Mouse (Mus musculus) yolk sac, embryonic 10.5 days (tissue): ENCODE results near the gene Ptpn1.

ENCODE experiments used
- DNase-seq: peaks from one replicate; pipeline ENCODE4 v3.0.0-alpha.2; 2017; ENCODE audit warnings: low spot score

The Ptpn1 gene

DNA sequence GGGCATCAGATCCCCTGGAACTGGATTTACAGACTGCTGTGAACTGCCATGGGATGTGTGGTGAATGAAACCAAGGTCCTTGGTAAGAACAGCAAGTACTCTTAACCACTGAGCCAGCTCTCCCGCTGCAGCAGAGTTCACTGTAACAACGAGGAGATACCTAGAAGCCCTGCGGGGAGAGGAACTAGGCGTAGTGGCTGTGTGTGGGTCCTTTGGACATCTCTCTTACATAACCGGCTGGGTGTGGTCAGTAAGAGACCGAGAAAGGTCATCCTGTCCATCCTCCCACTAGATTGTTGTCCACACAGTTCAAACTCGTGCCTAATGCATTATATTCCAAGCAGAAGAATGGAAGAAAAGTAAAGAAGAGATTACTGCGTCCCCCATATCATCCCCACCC is 10.0 kb upstream of the Ptpn1 start:
- DNase-seq = no peak

- DNase-seq = no peak
Measured at GRCm38 (mm10) chr2:167924011-167924410, 7.8 kb upstream of the Ptpn1 start.

DNA sequence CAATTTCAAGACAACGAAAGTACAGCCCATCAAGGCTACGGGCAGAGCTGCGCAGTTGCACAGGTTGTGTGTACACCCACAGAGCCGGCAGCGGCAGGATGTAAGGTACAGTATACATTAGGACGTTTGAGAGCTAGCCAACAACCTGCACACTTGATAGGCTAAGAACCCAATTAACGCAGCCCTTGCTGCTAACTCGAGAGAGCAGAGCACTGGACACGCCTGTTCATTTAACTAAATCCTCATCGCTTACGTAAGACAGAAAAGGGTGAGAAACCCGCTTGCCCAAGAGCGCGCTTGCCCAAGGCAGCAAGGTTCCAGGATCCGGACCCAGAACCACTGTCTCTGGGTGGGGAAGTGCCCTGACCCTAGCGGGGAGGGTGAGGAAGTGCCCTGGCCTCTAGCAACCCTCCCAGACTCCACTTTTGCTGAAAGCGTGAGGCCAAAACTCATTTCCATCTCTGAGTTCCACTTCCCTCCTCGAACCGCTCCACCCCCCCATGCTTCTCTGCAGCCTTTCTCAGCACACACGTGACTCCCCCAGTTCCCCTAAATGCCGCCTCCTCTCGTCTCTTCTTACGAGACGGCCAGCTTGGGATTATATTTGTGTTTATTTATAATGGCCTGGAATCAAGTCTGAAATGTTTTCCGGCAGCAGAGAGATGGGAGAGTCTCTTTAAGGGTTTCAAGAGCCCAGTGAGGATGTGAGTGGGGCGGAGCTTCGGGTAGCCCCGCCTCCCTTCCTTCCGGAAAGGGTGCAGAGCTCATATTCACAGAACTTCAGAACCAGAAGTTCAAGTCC is 6.9 kb upstream of the Ptpn1 start:
- peak; percentile 76 for DNase-seq

DNA sequence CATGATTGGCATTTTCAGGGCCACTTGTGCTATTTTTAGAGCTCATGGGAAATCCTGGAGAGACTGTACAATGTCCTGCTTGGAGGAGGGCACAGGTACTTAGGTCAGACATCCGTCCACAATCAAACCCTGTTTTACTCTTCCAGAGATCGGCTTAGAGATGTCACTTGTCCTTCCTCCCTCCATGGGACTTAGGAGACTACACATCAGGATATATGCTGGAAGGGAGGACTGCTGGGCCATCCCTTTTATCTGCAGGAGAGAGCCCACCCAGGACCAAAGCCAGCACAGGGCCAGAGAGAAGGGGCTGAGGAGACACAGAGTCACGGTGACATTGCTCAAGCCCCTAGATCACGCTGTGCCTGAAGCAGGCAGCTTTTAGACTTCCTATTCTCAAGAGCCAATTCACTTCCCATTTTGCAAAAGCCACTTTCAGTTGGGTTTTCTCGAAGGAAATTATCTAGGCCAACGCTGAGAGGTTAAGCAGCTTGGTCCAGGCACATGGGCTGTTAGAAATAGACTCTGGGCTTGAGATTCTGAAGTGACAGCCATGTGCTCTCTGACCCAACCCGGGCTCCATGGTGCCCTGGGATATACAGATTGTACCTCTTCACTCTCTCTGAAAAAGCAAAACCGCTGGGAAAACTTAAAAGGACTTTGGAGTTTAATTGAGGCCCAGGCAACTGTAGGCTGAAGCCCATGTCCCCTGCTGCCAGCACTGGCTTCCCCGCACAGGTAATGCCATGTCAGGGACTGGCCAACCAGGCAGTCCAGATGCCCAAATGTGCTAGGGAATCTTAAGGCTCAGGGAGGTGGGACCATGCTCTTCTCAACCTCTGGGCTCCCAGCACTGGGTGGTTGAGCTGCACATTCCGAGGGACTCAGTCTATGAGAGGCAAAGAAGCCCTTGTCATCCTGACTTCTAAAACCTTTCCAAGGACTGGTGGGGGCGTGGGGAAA is 5.7 kb upstream of the Ptpn1 start:
- DNase-seq = no peak

DNA sequence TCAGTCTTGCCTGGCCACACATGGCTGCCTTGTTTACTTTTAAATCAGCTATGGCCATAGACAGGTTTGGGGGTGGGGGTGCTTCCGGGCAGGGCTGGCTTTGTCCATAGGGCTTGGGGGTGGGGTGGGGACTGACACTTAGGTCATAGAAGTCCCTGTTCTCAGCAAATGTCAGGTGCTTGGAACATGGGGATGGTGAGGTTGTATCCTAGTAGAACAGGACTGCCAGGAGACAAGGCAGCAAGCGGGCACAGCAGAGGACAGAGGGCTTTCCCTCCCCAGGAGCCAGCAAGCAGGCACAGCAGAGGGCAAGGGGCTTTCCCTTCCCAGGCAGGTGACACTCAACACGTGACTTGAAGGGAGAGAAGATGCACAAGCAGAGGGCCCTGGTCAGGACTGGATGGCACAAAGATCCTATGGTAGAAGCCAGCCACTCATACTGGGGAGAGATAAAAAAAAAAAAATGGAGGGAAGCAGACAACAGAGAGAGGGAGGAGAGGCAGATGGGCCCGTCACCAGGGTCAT is 3.8 kb upstream of the Ptpn1 start:
- no peak for DNase-seq

GRCm38 (mm10) chr2:167928972-167929371 is 2.9 kb upstream of the Ptpn1 start:
- no peak for DNase-seq

- no peak for DNase-seq
Measured at GRCm38 (mm10) chr2:167930975-167931374, 882 bp upstream of the Ptpn1 start.

DNA sequence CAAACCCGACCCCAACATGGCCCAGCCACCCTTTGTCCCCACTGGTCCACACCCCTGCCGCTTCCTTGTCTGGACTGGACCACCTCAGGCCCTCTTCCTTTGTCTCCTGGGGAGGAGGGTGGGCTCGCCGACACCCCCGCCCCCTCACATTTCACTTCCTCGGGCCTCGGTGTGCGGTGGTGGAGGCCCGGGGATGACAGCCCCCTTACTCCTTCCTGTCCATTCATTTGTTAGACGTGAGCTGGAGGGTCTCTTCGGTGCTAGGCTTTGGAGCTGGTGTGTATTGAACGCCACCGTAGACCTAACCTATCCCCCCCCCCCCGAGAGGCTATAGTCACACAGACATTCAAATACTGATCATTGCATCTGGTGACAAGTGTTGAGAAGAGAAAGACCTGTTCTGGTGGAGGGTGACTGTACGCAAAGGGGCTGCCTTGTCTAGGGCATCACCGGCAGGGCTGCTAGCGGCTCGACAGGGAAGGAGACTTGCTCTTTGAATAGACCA is 922 bp downstream of the Ptpn1 start:
- DNase-seq = no peak

DNA sequence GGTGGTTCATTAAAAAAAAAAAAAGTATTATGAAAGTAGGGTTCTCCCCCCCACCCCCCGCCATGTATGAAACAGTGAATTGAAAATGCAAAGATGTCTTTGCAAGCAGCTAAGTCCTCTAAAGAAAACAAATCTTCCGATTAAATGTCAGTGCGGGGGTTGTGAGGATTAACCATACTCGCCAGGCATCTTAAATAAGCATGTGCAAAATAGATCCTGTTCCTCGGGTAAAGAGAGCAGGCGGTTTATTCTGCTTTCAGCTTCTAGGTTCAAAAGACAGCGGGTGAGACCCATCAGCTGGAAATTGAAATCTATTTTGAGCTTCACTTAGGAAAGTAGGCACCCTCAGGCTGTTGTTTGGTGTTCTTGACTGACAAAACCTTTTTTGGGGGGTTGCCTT is 1.5 kb downstream of the Ptpn1 start:
- no peak for DNase-seq

- no peak for DNase-seq
Measured at GRCm38 (mm10) chr2:167935956-167936355, 4.1 kb downstream of the Ptpn1 start.

- no peak for DNase-seq
Measured at GRCm38 (mm10) chr2:167938786-167939185, 6.9 kb downstream of the Ptpn1 start.

GRCm38 (mm10) chr2:167939204-167939603 is 7.3 kb downstream of the Ptpn1 start:
- DNase-seq = no peak

- no peak for DNase-seq
Measured at GRCm38 (mm10) chr2:167939632-167940399, 8.0 kb downstream of the Ptpn1 start.

DNA sequence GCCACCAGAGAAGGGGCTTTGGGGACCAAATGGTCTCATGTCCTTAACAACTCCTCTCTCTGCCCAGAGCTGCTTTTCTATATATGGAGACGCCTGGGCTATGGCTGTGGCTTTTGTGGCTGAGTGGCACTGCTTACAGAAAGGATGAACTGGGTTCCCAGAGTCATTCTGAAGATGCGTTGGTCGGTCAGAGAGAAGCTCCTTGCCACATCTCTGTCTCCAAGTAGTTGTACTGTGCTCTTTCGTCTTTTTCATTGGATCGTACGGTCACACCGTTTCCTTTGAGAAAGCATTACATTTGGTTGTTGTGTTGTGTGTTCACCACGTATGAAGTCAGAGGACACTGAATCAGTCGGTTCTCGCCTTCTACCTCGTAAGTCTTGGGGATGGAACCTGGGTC is 8.8 kb downstream of the Ptpn1 start:
- no peak for DNase-seq

- no peak for DNase-seq
Measured at GRCm38 (mm10) chr2:167941320-167941719, 9.5 kb downstream of the Ptpn1 start.

DNA sequence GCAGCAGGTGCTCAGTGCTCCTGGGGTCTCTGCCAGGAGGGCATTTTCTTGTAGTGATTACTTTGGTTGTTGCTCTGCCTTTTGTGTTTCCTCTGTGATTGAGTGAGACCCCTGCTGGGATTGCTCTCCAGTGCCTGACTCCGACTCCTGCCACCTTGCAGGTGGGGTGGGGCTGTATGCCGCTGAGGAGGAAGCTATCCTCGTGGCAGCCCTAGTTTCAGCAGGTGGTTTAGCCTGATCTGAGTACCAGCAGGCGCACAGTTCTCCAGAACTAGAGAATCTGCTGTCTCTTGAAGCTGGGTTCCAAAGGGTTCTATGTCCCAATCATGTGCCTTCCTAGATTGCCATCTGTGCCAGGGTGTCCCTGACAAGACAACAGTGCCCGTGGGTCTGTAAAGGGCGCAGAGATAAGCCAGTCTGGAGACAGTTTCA is 9.9 kb downstream of the Ptpn1 start:
- no peak for DNase-seq

GRCm38 (mm10) chr2:167942199-167942925 is 10.5 kb downstream of the Ptpn1 start:
- DNase-seq = no peak

DNA sequence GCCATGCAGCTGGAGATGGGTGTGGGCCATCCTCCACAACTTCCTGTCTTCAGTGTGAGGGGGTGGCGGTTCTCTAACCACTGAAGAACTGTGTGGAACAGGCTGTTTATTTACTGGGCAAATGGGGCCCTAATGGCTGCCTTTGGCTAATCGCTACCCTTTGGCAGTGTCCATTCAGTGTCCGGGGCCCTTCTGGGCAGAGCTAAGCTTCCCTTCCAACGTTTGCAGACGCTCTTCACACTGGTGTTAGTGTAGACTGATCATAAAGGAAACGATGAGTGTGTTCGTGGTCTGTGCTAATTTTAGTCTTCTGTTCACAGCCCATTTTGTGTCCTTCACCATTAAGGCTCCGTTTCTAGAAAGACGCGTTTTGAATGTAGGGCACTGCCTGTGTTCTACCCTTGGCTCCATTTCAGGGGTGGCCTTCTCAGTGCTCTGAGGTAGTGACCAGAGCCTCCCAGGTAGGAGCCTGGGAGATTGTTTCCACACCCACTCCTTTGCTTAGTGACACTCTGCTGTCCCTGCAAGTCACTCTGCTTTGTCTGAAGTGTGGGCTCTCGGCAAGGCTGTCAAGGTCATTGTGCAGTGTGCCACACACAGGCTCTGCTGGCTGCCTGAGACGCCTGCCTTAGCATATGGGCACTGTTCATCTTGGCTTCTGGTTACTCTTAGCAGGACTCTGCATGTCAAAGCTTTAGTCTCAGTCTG is 11.2 kb downstream of the Ptpn1 start:
- no peak for DNase-seq

DNA sequence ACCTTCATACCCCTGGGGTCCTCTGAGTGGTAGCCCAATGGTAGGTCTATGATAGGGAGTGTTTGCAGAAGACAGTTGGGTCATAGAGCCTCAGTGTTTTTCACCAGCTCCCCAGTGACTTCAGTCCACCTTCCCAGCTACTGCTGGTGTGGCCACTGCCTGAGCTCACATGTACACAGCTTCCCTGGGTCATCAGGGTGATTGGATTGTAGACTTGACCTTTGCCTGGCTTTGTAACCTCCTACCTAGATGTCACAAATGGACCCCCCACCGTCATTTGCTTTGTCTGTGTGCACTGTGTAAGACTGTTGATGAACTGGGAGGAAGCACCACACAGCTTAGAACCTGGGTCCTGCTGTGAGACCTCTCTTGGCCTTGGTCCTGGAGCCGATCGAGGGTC is 12.3 kb downstream of the Ptpn1 start:
- no peak for DNase-seq

DNA sequence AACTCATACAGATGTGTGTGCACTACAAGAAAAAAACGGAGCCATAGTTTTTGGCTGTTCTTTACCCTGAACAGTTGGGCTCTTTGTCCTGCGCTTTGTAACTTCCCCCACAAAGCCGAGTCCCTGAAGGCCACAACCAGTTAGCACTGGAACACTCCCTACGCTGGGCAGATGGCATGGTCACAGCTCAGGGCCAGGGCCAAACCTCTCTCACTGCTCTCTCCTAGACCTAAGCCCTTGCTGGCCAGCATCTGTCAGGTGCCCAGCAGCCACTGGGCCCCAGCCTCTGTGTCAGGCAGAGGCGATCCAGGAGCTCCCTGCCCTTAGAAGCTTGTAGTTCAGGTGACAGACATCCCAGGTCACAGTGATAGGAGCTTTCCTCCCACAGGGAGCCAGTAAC is 13.6 kb downstream of the Ptpn1 start:
- no peak for DNase-seq
